In the genomic region with DNA sequence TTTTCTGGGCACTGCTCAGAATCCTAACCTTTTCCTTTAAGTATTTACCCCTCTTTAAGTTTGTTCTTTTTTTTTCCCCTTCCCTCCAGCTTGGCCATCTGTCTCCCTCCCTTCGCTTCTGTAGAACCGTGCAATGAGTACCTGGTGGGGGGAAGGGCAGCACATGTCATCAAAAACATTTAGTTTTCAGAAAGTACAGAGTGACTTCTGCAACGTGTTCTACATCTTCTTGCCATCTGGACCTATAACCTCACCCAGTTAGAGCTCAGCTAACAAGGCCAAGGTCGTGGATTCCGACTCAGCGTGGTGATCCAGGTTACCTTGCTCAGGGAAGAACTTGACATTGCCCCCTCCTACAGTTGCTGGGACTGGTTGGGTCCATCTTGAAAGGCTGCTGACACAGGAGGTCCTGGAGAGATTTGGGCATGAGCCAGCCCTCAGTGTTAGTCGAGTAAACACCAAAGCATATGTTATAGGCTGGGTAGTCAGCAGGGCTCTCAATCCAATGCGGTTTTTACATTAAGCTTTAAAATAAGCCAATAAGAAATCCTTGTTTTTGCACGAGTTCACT, we compare ENCODE assay signal across 14 mouse cellular contexts.
DNase-seq lines count a peak whose midpoint lies in the region; ATAC-seq and TF ChIP-seq lines count a peak whose summit lies in the region.
"Had no signal": no experiment of that assay in that cellular context is flagged by ENCODE, and none has a peak within 500 bp of the region (broad histone marks: within the 10 kb centered on the region; RNA-seq: fewer than 3 reads in every experiment).

No protein-coding gene starts in this region.

- DNase-seq in adrenal gland, adult 2 months, result peak; percentile 12
- no peak for DNase-seq in adrenal gland, adult 18-20 months (ENCODE audit: low spot score in 2 of 2)
- peak; percentile 59 for DNase-seq in hindbrain, postnatal 0 days (ENCODE audit: low spot score)
- peak; percentile 79 to 80 for DNase-seq in cerebellum, postnatal 14 days
- DNase-seq in forebrain, postnatal 0 days, result no peak
- DNase-seq: heart, postnatal 14 days; liver had no signal

- 0 out of 2 replicates have a peak overlapping the region, but pooled peaks have one; percentile 5 for H3K27ac ChIP-seq in hindbrain, postnatal 0 days
- H3K27ac ChIP-seq in hindbrain, embryonic 12.5 days, result no peak overlapping the region
- no peak overlapping the region for H3K27ac ChIP-seq in forebrain, postnatal 0 days (ENCODE audit: low read depth, low read length)
- H3K27ac ChIP-seq: embryonic facial prominence, embryonic 15.5 days; forebrain, embryonic 13.5 days; lung, embryonic 15.5 days; stomach, embryonic 15.5 days had no signal

- no peak overlapping the region for H3K4me3 ChIP-seq in hindbrain, postnatal 0 days (ENCODE audit: low read length)
- H3K4me3 ChIP-seq in hindbrain, embryonic 12.5 days, result no peak overlapping the region
- no peak overlapping the region for H3K4me3 ChIP-seq in forebrain, postnatal 0 days (ENCODE audit: low read depth, low read length)
- H3K4me3 ChIP-seq: embryonic facial prominence, embryonic 15.5 days; forebrain, embryonic 13.5 days; lung, embryonic 15.5 days; stomach, embryonic 15.5 days had no signal

- peak; percentile 40; the same call in 1 of the 2 replicates for ATAC-seq in hindbrain, postnatal 0 days
- ATAC-seq in hindbrain, embryonic 12.5 days (ENCODE audit: low FRiP score), result no peak
- ATAC-seq in cerebellum, adult (ENCODE audit: insufficient number of reproducible peaks, low FRiP score, low TSS enrichment), result peak; percentile 50
- ATAC-seq in forebrain, postnatal 0 days, result no peak
- no peak for ATAC-seq in inflammation-experienced regulatory T-cells, adult 6 months
- ATAC-seq: forebrain, embryonic 13.5 days had no signal

- TF ChIP-seq CTCF in hindbrain, postnatal 0 days (IDR thresholded peaks at IDR 0.05; ENCODE audit: low read depth), result no peak
- TF ChIP-seq CTCF in forebrain, postnatal 0 days (IDR thresholded peaks at IDR 0.05; ENCODE audit: low read depth), result no peak

- 60% methylated on average over 9 of the region's 9 CpGs for WGBS in hindbrain, postnatal 0 days
- WGBS in hindbrain, embryonic 12.5 days, result 73% methylated on average over 9 of the region's 9 CpGs
- WGBS in forebrain, postnatal 0 days, result 63% methylated on average over 9 of the region's 9 CpGs

- no peak overlapping the region for H3K4me2 ChIP-seq in hindbrain, postnatal 0 days (ENCODE audit: low read depth, low read length)
- H3K4me2 ChIP-seq in hindbrain, embryonic 12.5 days (replicated peaks), result no peak overlapping the region
- no peak overlapping the region for H3K4me2 ChIP-seq in forebrain, postnatal 0 days (ENCODE audit: low read depth)
- H3K4me2 ChIP-seq: embryonic facial prominence, embryonic 15.5 days; forebrain, embryonic 13.5 days; lung, embryonic 15.5 days; stomach, embryonic 15.5 days had no signal

- H3K36me3 ChIP-seq in hindbrain, postnatal 0 days (ENCODE audit: insufficient read depth, low read length), result no peaks in the 10 kb centered on the region
- no peaks in the 10 kb centered on the region for H3K36me3 ChIP-seq in hindbrain, embryonic 12.5 days
- no peaks in the 10 kb centered on the region for H3K36me3 ChIP-seq in forebrain, postnatal 0 days (ENCODE audit: insufficient read depth)
- H3K36me3 ChIP-seq: embryonic facial prominence, embryonic 15.5 days; lung, embryonic 15.5 days; stomach, embryonic 15.5 days had no signal

- no peak overlapping the region for H3K9ac ChIP-seq in hindbrain, postnatal 0 days (replicated peaks; ENCODE audit: low read length)
- H3K9ac ChIP-seq in hindbrain, embryonic 12.5 days, result no peak overlapping the region
- no peak overlapping the region for H3K9ac ChIP-seq in forebrain, postnatal 0 days
- H3K9ac ChIP-seq: embryonic facial prominence, embryonic 15.5 days; forebrain, embryonic 13.5 days; lung, embryonic 15.5 days; stomach, embryonic 15.5 days had no signal

- no peaks in the 10 kb centered on the region for H3K4me1 ChIP-seq in hindbrain, postnatal 0 days (ENCODE audit: insufficient read depth, low read length)
- H3K4me1 ChIP-seq in hindbrain, embryonic 12.5 days, result peaks cover 9% of the 10 kb centered on the region
- no peaks in the 10 kb centered on the region for H3K4me1 ChIP-seq in forebrain, postnatal 0 days (ENCODE audit: insufficient read depth)
- H3K4me1 ChIP-seq: embryonic facial prominence, embryonic 15.5 days; lung, embryonic 15.5 days; stomach, embryonic 15.5 days had no signal

- H3K9me3 ChIP-seq in hindbrain, postnatal 0 days (ENCODE audit: low read length), result no peaks in the 10 kb centered on the region
- no peaks in the 10 kb centered on the region for H3K9me3 ChIP-seq in hindbrain, embryonic 12.5 days (replicated peaks)
- H3K9me3 ChIP-seq in forebrain, postnatal 0 days (ENCODE audit: low read length), result no peaks in the 10 kb centered on the region
- H3K9me3 ChIP-seq: embryonic facial prominence, embryonic 15.5 days; forebrain, embryonic 13.5 days; lung, embryonic 15.5 days; stomach, embryonic 15.5 days had no signal

- no peaks in the 10 kb centered on the region for H3K27me3 ChIP-seq in hindbrain, postnatal 0 days (ENCODE audit: insufficient read depth, low read length)
- H3K27me3 ChIP-seq in hindbrain, embryonic 12.5 days, result no peaks in the 10 kb centered on the region
- no peaks in the 10 kb centered on the region for H3K27me3 ChIP-seq in forebrain, postnatal 0 days (ENCODE audit: insufficient read depth, low read length)
- H3K27me3 ChIP-seq: embryonic facial prominence, embryonic 15.5 days; forebrain, embryonic 13.5 days; lung, embryonic 15.5 days; stomach, embryonic 15.5 days had no signal

Comparison
In these comparisons a context has a peak if more than half of its experiments do, and no peak if none do; other contexts are left out.
1. DNase-seq: peak in adrenal gland, adult 2 months (single experiment), hindbrain, postnatal 0 days (single experiment) and cerebellum, postnatal 14 days (2 of 2); none in adrenal gland, adult 18-20 months (0 of 2) and forebrain, postnatal 0 days (single experiment).
2. ATAC-seq: peak in hindbrain, postnatal 0 days (single experiment) and cerebellum, adult (single experiment); none in hindbrain, embryonic 12.5 days (single experiment), forebrain, postnatal 0 days (single experiment) and inflammation-experienced regulatory T-cells, adult 6 months (single experiment).